Mouse (Mus musculus) forebrain, postnatal 0 days (tissue): Measurements from ENCODE around the gene Psme4. TPM values are rescaled to one million over a fixed set of nuclear protein-coding genes. Genes with fewer than 3 reads are reported as not detected.

ENCODE experiments used
- ATAC-seq: fragments of 200-750 bp; cut with Nextera tagmentation; 2 replicates; pipeline ENCODE4 v1.8.0; 2017; ENCODE audit warnings: mild to moderate bottlenecking, moderate library complexity
- DNase-seq: peaks from one replicate; pipeline ENCODE4 v3.0.0-alpha.2; 2015
- H3K27ac ChIP-seq: fragments of 300-500 bp; sonication (generic); 2 replicates; pipeline ENCODE4 v1.5.1; 2014; ENCODE audit warnings: low read depth, mild to moderate bottlenecking, antibody characterized with exemption, low read length, moderate library complexity, mixed read lengths
- H3K27me3 ChIP-seq: fragments of 300-500 bp; sonication (generic); 2 replicates; pipeline ENCODE4 v1.6.1; 2014; ENCODE audit warnings: mild to moderate bottlenecking, low read length, mixed read lengths; ENCODE audit not compliant: insufficient read depth
- H3K36me3 ChIP-seq: fragments of 300-500 bp; sonication (generic); 2 replicates; pipeline ENCODE4 v1.6.1; 2014; ENCODE audit warnings: mild to moderate bottlenecking, moderate library complexity; ENCODE audit not compliant: insufficient read depth
- H3K4me1 ChIP-seq: fragments of 300-500 bp; sonication (generic); 2 replicates; pipeline ENCODE4 v1.6.1; 2014; ENCODE audit warnings: antibody characterized with exemption; ENCODE audit not compliant: insufficient read depth
- H3K4me2 ChIP-seq: fragments of 300-500 bp; sonication (generic); 2 replicates; pipeline ENCODE4 v1.6.1; 2014; ENCODE audit warnings: low read depth, mild to moderate bottlenecking, moderate library complexity
- H3K4me3 ChIP-seq: fragments of 300-500 bp; sonication (generic); 2 replicates; pipeline ENCODE4 v1.5.1; 2014; ENCODE audit warnings: low read depth, low read length, mixed read lengths
- H3K9ac ChIP-seq: fragments of 300-500 bp; sonication (generic); 2 replicates; pipeline ENCODE4 v1.6.1; 2014; ENCODE audit warnings: mild to moderate bottlenecking
- H3K9me3 ChIP-seq: fragments of 300-500 bp; sonication (generic); 2 replicates; pipeline ENCODE4 v1.6.1; 2016; ENCODE audit warnings: low read length
- CTCF ChIP-seq: sonication (generic); IDR thresholded peaks from 2 replicates; pipeline ENCODE4 v1.5.1; 2016; ENCODE audit warnings: antibody characterized with exemption, control low read depth, low read depth
- WGBS: fragments of 180-500 bp; shearing (Covaris S2); extraction: QIAGEN DNeasy Blood & Tissue Kit; methylation state at CpG from one replicate; pipeline ENCODE4 v1.1.7; 2014; 5-methylcytosine and 5-hydroxymethylcytosine counted together
- polyA plus RNA-seq: library from polyadenylated mRNA; unstranded; fragments of >200 nt; fragmentation: Nextera tagmentation; extraction: Ambion mirVana; gene quantifications from 2 replicates; pipeline ENCODE4 v1.2.1, GENCODE M21; 2015
- total RNA-seq: library from RNA; depleted of rRNA; stranded (reverse); fragments of >200 nt; gene quantifications from 2 replicates; pipeline ENCODE4 v1.2.3, GENCODE M21; 2014; rRNA removed

Psme4 gene
- 50.9 and 57.4 TPM in 2 replicates for total RNA-seq
- polyA plus RNA-seq: 6.1 and 7.8 TPM in 2 replicates

DNA sequence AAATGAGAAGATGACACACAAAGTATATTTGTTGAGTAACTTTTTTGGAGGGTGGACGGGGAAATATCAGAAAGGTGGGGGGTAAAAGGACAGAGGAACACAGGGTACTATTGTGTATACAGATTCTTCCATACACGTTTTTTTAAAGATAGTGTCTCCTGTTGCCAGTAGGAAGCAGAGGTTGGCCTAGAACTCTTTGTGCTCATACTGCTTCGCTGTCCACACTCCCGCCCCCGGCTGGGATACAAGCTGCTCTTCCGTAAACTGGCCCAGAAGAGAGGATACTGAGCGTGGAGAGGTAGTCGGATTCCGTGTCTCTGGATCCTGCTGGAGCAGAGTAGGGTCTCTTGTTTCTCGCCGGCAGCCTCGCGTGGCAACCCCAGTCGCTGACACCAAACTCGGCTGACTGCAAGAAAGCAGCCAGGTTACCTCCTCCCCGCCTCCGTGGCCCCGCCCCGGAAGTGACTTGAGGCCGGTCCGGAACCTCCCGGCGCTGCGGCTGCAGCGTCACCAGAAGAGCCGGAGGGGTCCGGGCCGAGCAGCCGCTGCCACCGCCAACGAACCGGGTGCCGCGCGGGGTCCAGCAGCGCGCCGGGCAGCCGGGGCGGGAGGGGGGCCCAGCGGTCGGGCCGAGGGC lies at the start of gene Psme4:
TSS of gene Psme4 (plus strand) at position 460 of the 637 bp plus-strand sequence.
- ATAC-seq (peak; percentile 99), DNase-seq (peak; percentile 94)
- H3K9me3 ChIP-seq: no peaks in the 10 kb centered on the region
- no peaks in the 10 kb centered on the region for H3K36me3 ChIP-seq
- peak within 1 kb of the TSS; percentile 73 for H3K4me2 ChIP-seq
- TF ChIP-seq CTCF: no peak
- peak within 1 kb of the TSS; percentile 92 for H3K27ac ChIP-seq
- H3K4me1 ChIP-seq: peaks cover 16% of the 10 kb centered on the region
- H3K9ac ChIP-seq: peak within 1 kb of the TSS; percentile 90
- H3K27me3 ChIP-seq: no peaks in the 10 kb centered on the region
- peak within 1 kb of the TSS; percentile 99 for H3K4me3 ChIP-seq
- 1% methylated on average over 41 of the region's 43 CpGs for WGBS

DNA sequence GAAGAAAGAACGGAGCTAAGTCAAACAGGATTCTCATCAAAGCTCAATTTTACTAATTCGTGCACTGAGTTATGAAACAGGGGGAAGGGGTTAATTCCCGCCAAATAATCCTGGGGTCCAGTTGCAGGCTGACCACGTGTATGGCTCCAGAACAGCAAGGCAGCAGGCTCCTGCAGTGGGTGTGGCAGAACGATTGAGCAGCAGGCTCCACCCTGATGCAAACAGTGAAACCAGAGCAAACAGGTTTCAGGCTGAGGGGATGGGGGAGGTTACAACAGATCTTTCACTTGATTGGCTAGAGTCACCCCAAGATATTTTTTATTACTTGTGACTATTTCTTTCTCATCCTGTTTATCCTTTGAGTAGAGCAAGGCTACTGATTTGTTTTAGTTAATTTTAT lies 48.1 kb upstream of the Psme4 start:
- Histone ChIP-seq H3K9me3 (no peaks in the 10 kb centered on the region), H3K27me3 (no peaks in the 10 kb centered on the region), H3K9ac (no peak overlapping the region), H3K4me2 (no peak overlapping the region), H3K4me1 (no peaks in the 10 kb centered on the region), H3K27ac (no peak overlapping the region), H3K4me3 (no peak overlapping the region), H3K36me3 (no peaks in the 10 kb centered on the region)
- whole genome bisulfite sequencing: 60% methylated on average over 5 of the region's 5 CpGs
- DNase-seq (no peak), ATAC-seq (no peak)
- TF ChIP-seq CTCF: no peak

DNA sequence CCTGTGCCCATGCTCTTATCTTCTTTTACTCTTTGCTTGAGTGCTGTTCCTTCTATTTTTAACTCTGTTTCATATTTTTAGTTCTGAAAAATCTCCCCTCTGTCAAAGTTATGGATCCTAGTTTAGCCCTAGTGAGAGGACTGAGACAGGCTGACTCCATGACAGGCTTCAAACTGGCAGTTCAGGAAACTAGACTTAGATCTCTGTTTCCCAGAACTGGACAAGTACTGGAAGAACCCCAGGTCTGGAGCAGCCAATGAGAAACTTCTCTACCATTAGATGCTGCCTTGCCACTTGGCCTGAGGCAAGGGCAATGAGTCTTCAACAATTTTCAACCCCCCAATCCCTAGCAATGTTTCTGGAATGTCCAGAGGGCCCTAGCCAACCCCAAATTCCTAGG lies 40.8 kb upstream of the Psme4 start:
- no peak overlapping the region for H3K4me3 ChIP-seq
- H3K36me3 ChIP-seq: no peaks in the 10 kb centered on the region
- ATAC-seq: 0 out of 2 replicates have a peak, but pooled peaks have one; percentile 3
- TF ChIP-seq CTCF: no peak
- DNase-seq: no peak
- H3K4me2 ChIP-seq: no peak overlapping the region
- H3K9ac ChIP-seq: no peak overlapping the region
- H3K4me1 ChIP-seq: no peaks in the 10 kb centered on the region
- no peaks in the 10 kb centered on the region for H3K9me3 ChIP-seq
- H3K27me3 ChIP-seq: no peaks in the 10 kb centered on the region
- no peak overlapping the region for H3K27ac ChIP-seq

- Histone ChIP-seq H3K9me3 (no peaks in the 10 kb centered on the region), H3K27ac (no peak overlapping the region), H3K36me3 (no peaks in the 10 kb centered on the region), H3K9ac (no peak overlapping the region), H3K4me1 (no peaks in the 10 kb centered on the region), H3K4me2 (no peak overlapping the region), H3K4me3 (no peak overlapping the region), H3K27me3 (no peaks in the 10 kb centered on the region)
- no peak for ATAC-seq
- TF ChIP-seq CTCF: no peak
- no peak for DNase-seq
These were observed 38.1 kb upstream of the Psme4 start for GRCm38 (mm10) chr11:30733376-30733775.

DNA sequence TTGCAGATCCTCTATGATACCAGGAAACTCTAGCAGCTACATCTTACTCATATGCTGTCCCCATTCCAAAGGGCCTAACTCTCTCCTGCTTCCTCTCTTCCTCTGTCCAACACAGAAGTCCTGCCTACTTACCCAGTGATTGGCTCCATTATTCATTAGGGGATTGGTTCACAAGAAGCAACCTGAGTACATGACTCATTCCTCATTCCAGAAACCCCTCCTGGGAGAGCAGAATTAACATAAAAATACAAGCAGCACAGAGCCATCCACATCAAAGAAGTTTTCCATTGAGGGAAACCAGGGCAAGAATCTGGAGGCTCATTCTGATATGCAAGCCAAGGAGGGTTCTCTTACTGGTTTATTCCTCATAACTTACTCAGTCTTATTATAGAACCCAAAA lies 27.5 kb upstream of the Psme4 start:
- DNase-seq: no peak
- H3K4me3 ChIP-seq: no peak overlapping the region
- no peak for ATAC-seq
- no peak for TF ChIP-seq CTCF
- H3K9me3 ChIP-seq: no peaks in the 10 kb centered on the region
- no peak overlapping the region for H3K27ac ChIP-seq
- H3K9ac ChIP-seq: no peak overlapping the region
- H3K27me3 ChIP-seq: no peaks in the 10 kb centered on the region
- no peaks in the 10 kb centered on the region for H3K36me3 ChIP-seq
- no peak overlapping the region for H3K4me2 ChIP-seq
- H3K4me1 ChIP-seq: no peaks in the 10 kb centered on the region

DNA sequence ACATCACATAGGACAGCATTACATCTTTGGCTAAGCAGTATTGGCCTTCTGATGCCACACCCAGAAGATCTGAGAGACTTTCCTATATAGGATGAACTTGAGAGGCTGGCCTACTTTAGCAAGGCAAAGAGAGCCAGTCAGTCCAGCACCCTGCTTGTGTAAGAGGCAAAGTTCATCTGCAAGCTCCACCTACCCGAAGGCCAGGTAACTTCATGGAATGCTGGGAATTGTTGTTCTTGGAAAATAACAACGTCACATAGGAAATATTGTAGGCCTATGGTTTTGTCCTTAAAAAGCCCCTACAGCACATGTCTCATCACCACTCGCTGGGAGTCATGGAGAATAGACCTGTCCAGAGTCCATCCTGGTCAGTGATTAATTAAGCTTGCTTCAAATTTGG lies 22.6 kb upstream of the Psme4 start:
- ATAC-seq: no peak
- H3K9ac ChIP-seq: no peak overlapping the region
- no peak overlapping the region for H3K4me2 ChIP-seq
- no peak overlapping the region for H3K4me3 ChIP-seq
- no peaks in the 10 kb centered on the region for H3K4me1 ChIP-seq
- H3K36me3 ChIP-seq: no peaks in the 10 kb centered on the region
- DNase-seq: no peak
- WGBS: 96% methylated on average over 3 of the region's 3 CpGs
- no peak for TF ChIP-seq CTCF
- H3K27me3 ChIP-seq: no peaks in the 10 kb centered on the region
- H3K9me3 ChIP-seq: no peaks in the 10 kb centered on the region
- H3K27ac ChIP-seq: no peak overlapping the region

- Histone ChIP-seq H3K4me2 (no peak overlapping the region), H3K4me3 (no peak overlapping the region), H3K9me3 (no peaks in the 10 kb centered on the region), H3K9ac (no peak overlapping the region), H3K36me3 (no peaks in the 10 kb centered on the region), H3K27me3 (no peaks in the 10 kb centered on the region), H3K4me1 (no peaks in the 10 kb centered on the region), H3K27ac (no peak overlapping the region)
- WGBS: 31% methylated on average over 3 of the region's 3 CpGs
- DNase-seq: no peak
- TF ChIP-seq CTCF: no peak
- no peak for ATAC-seq
These were observed 21.9 kb upstream of the Psme4 start for GRCm38 (mm10) chr11:30749587-30749986.
